Mouse (Mus musculus) forebrain, embryonic 14.5 days (tissue): ENCODE results near the gene Derl3. TPM values are rescaled to one million over a fixed set of nuclear protein-coding genes. Genes with fewer than 3 reads are reported as not detected.
"Not testable (repeated sequence)": the region's sequence is repeated elsewhere in the genome, so short reads cannot be mapped to it uniquely, and the experiment has no call there.

Experiments used
- ATAC-seq: fragments of 200-750 bp; cut with Nextera tagmentation; 2 replicates; pipeline ENCODE4 v1.8.0; 2017; ENCODE audit warnings: mild to moderate bottlenecking, moderate library complexity
- DNase-seq: peaks from one replicate; pipeline ENCODE4 v3.0.0-alpha.2; 2015; ENCODE audit warnings: low spot score
- H3K27ac ChIP-seq: fragments of 300-500 bp; sonication (generic); 2 replicates; pipeline ENCODE4 v1.5.1; 2014; ENCODE audit warnings: low read depth, mild to moderate bottlenecking, control low read depth, low read length, moderate library complexity
- H3K27me3 ChIP-seq: fragments of 300-500 bp; sonication (generic); replicated peaks from 2 replicates; pipeline ENCODE4 v1.6.1; 2014; ENCODE audit warnings: low read length, control low read depth, mixed read lengths; ENCODE audit not compliant: control insufficient read depth, insufficient read depth
- H3K36me3 ChIP-seq: fragments of 300-500 bp; sonication (generic); 2 replicates; pipeline ENCODE4 v1.6.1; 2014; ENCODE audit warnings: low read length, control low read depth; ENCODE audit not compliant: control insufficient read depth, insufficient read depth
- H3K4me1 ChIP-seq: fragments of 300-500 bp; sonication (generic); 2 replicates; pipeline ENCODE4 v1.6.1; 2014; ENCODE audit warnings: antibody characterized with exemption, low read length, control low read depth; ENCODE audit not compliant: control insufficient read depth, insufficient read depth
- H3K4me2 ChIP-seq: fragments of 300-500 bp; sonication (generic); 2 replicates; pipeline ENCODE4 v1.6.1; 2014; ENCODE audit warnings: mild to moderate bottlenecking, control low read depth, low read length
- H3K4me3 ChIP-seq: fragments of 300-500 bp; sonication (generic); 2 replicates; pipeline ENCODE4 v1.5.1; 2014; ENCODE audit warnings: low read depth, low read length, control low read depth
- H3K9ac ChIP-seq: fragments of 300-500 bp; sonication (generic); 2 replicates; pipeline ENCODE4 v1.6.1; 2014; ENCODE audit warnings: mild to moderate bottlenecking, low read length, control low read depth, moderate library complexity
- H3K9me3 ChIP-seq: fragments of 300-500 bp; sonication (generic); replicated peaks from 2 replicates; pipeline ENCODE4 v1.6.1; 2016; ENCODE audit warnings: low read length, control low read depth, mixed read lengths; ENCODE audit not compliant: control insufficient read depth
- WGBS: fragments of 180-500 bp; shearing (Covaris S2); extraction: QIAGEN DNeasy Blood & Tissue Kit; methylation state at CpG from one replicate; pipeline ENCODE4 v1.1.7; 2014; 5-methylcytosine and 5-hydroxymethylcytosine counted together
- polyA plus RNA-seq: library from polyadenylated mRNA; unstranded; fragments of >200 nt; fragmentation: Nextera tagmentation; extraction: Ambion mirVana; gene quantifications from 2 replicates; pipeline ENCODE4 v1.2.1, GENCODE M21; 2014

Gene Derl3
- polyA plus RNA-seq, 1 experiment from 2014 or later = 1.6 TPM

GRCm38 (mm10) chr10:75881578-75882432 lies 11.4 kb upstream of the Derl3 start:
- WGBS = 10% methylated on average over 20 of the region's 20 CpGs
- Histone ChIP-seq H3K27ac (peak overlapping the region; percentile 59; the same call in 1 of the 2 replicates), H3K4me3 (no peak overlapping the region), H3K9ac (no peak overlapping the region), H3K4me2 (peak overlapping the region; percentile 9; the same call in 1 of the 2 replicates), H3K27me3 (no peaks in the 10 kb centered on the region), H3K4me1 (peaks cover 12% of the 10 kb centered on the region), H3K36me3 (no peaks in the 10 kb centered on the region), H3K9me3 (no peaks in the 10 kb centered on the region)
- peak; percentile 21 for ATAC-seq
- peak; percentile 59 for DNase-seq

- peak; percentile 38 for DNase-seq
Measured at GRCm38 (mm10) chr10:75882433-75883231, 10.6 kb upstream of the Derl3 start.

GRCm38 (mm10) chr10:75883232-75883552 lies 10.0 kb upstream of the Derl3 start:
- Histone ChIP-seq H3K9me3 (no peaks in the 10 kb centered on the region), H3K9ac (0 out of 2 replicates have a peak overlapping the region, but pooled peaks have one; percentile 21), H3K4me2 (peak overlapping the region; percentile 21; the same call in 1 of the 2 replicates), H3K4me1 (peaks cover 12% of the 10 kb centered on the region), H3K4me3 (no peak overlapping the region), H3K36me3 (no peaks in the 10 kb centered on the region), H3K27me3 (no peaks in the 10 kb centered on the region), H3K27ac (peak overlapping the region; percentile 33; the same call in 1 of the 2 replicates)
- 2% methylated on average over 10 of the region's 10 CpGs for WGBS
- ATAC-seq = peak; percentile 74
- DNase-seq = peak; percentile 86

More at GRCm38 (mm10) chr10:75882433-75883231, 10.6 kb upstream of the Derl3 start:
- 0 out of 2 replicates have a peak overlapping the region, but pooled peaks have one; percentile 21 for H3K9ac ChIP-seq
- H3K4me3 ChIP-seq = no peak overlapping the region
- H3K27ac ChIP-seq = peak overlapping the region; percentile 59; the same call in 1 of the 2 replicates
- H3K36me3 ChIP-seq = no peaks in the 10 kb centered on the region
- no peaks in the 10 kb centered on the region for H3K9me3 ChIP-seq
- H3K27me3 ChIP-seq = no peaks in the 10 kb centered on the region
- peak; percentile 54 for ATAC-seq
- WGBS = 4% methylated on average over 15 of the region's 15 CpGs
- peak overlapping the region; percentile 21; the same call in 1 of the 2 replicates for H3K4me2 ChIP-seq
- peaks cover 12% of the 10 kb centered on the region for H3K4me1 ChIP-seq

- Histone ChIP-seq H3K4me3 (no peak overlapping the region), H3K36me3 (no peaks in the 10 kb centered on the region), H3K9me3 (no peaks in the 10 kb centered on the region), H3K9ac (no peak overlapping the region), H3K27ac (no peak overlapping the region), H3K4me2 (no peak overlapping the region), H3K4me1 (peaks cover 12% of the 10 kb centered on the region), H3K27me3 (no peaks in the 10 kb centered on the region)
- WGBS = 96% methylated on average over 8 of the region's 8 CpGs
- ATAC-seq (no peak), DNase-seq (no peak)
Measured at GRCm38 (mm10) chr10:75884742-75885141, 8.5 kb upstream of the Derl3 start.

DNA sequence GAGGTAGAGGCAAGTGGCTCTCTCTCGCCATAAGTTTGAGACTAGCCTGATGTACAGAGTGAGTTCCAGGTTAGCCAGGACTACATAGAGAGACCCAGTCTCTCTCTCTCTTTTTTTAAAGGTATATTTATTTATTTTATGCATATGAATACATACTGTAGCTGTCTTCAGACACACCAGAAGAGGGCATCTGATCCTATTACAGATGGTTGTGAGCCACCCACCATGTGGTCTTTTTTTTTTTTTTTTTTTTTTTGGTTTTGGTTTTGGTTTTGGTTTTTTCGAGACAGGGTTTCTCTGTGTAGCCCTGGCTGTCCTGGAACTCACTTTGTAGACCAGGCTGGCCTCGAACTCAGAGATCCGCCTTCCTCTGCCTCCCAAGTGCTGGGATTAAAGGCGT lies 5.7 kb upstream of the Derl3 start:
- not testable (repeated sequence) for H3K27me3 ChIP-seq, H3K36me3 ChIP-seq, H3K4me3 ChIP-seq, H3K4me2 ChIP-seq, ATAC-seq, H3K27ac ChIP-seq, H3K4me1 ChIP-seq, H3K9me3 ChIP-seq, H3K9ac ChIP-seq, DNase-seq
- 85% methylated on average over 5 of the region's 5 CpGs for WGBS

GRCm38 (mm10) chr10:75889406-75890153 lies 3.6 kb upstream of the Derl3 start:
- Histone ChIP-seq H3K27me3 (no peaks in the 10 kb centered on the region), H3K9ac (no peak overlapping the region), H3K4me2 (no peak overlapping the region), H3K4me1 (peaks cover 7% of the 10 kb centered on the region), H3K27ac (no peak overlapping the region), H3K36me3 (peaks cover 11% of the 10 kb centered on the region), H3K9me3 (no peaks in the 10 kb centered on the region), H3K4me3 (no peak overlapping the region)
- 52% methylated on average over 8 of the region's 8 CpGs for WGBS
- ATAC-seq = no peak
- DNase-seq = no peak

- DNase-seq (no peak), ATAC-seq (no peak)
- no peak overlapping the region for H3K4me2 ChIP-seq
- H3K4me3 ChIP-seq = no peak overlapping the region
- no peak overlapping the region for H3K27ac ChIP-seq
- H3K9me3 ChIP-seq = no peaks in the 10 kb centered on the region
- H3K9ac ChIP-seq = no peak overlapping the region
- WGBS = 76% methylated on average over 6 of the region's 6 CpGs
- H3K27me3 ChIP-seq = no peaks in the 10 kb centered on the region
- peaks cover 7% of the 10 kb centered on the region for H3K4me1 ChIP-seq
- peaks cover 60% of the 10 kb centered on the region for H3K36me3 ChIP-seq
Measured at GRCm38 (mm10) chr10:75894601-75895000, 1.4 kb downstream of the Derl3 start.

DNA sequence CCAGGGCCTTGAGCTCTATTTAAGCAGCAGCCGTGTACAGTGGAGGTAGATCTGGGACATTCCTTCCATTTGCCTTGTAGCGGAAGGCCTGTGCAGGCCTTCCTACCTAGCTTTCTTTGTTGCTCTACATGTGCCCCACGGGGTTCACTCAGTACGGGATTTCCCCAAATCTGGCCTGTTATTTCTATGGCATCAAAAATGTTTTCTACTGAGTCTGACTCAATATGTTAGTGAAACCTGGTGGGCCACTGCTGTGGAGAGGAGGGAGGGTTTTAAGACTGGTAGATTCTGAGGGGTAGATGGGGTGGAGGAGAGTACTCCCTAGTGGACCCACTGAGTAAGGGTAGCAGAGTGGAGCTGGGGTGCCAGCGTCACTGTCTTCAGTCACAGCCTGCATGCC lies 2.5 kb downstream of the Derl3 start:
- H3K4me3 ChIP-seq = no peak overlapping the region
- H3K4me2 ChIP-seq = no peak overlapping the region
- ATAC-seq = no peak
- DNase-seq = no peak
- H3K27ac ChIP-seq = no peak overlapping the region
- H3K36me3 ChIP-seq = peaks cover 71% of the 10 kb centered on the region
- 94% methylated on average over 5 of the region's 5 CpGs for WGBS
- H3K27me3 ChIP-seq = no peaks in the 10 kb centered on the region
- no peak overlapping the region for H3K9ac ChIP-seq
- peaks cover 7% of the 10 kb centered on the region for H3K4me1 ChIP-seq
- no peaks in the 10 kb centered on the region for H3K9me3 ChIP-seq
